In genomic region chr14:55672741-55673060, GRCm38 (mm10) we compare ENCODE assay signal across 8 mouse cellular contexts. TPM values are rescaled to one million over a fixed set of nuclear protein-coding genes. Genes with fewer than 3 reads are reported as not detected.
DNase-seq lines count a peak whose midpoint lies in the region; ATAC-seq and TF ChIP-seq lines count a peak whose summit lies in the region.

No protein-coding gene starts in this region.

- ATAC-seq in embryonic facial prominence, embryonic 12.5 days (ENCODE audit: insufficient number of reproducible peaks, insufficient read depth, low FRiP score, low TSS enrichment) = no peak
- ATAC-seq in intestine, embryonic 14.5 days (replicated peaks; ENCODE audit: low FRiP score, low TSS enrichment, low read depth) = no peak
- ATAC-seq in midbrain, postnatal 0 days (ENCODE audit: low FRiP score) = no peak
- no peak for ATAC-seq in erythroid progenitor cell, adult 5-6 weeks (replicated peaks; ENCODE audit: low FRiP score, poor library complexity, severe bottlenecking)

- peak overlapping the region; percentile 64 for H3K9ac ChIP-seq in embryonic facial prominence, embryonic 12.5 days
- H3K9ac ChIP-seq in intestine, embryonic 14.5 days (ENCODE audit: low read length) = peak overlapping the region; percentile 56
- H3K9ac ChIP-seq in midbrain, postnatal 0 days (replicated peaks; ENCODE audit: low read length, poor library complexity, severe bottlenecking) = no peak overlapping the region

- peaks cover 16% of the 10 kb centered on the region; the same call in 1 of the 2 replicates for H3K4me1 ChIP-seq in embryonic facial prominence, embryonic 12.5 days
- peaks cover 17% of the 10 kb centered on the region; the same call in 1 of the 2 replicates for H3K4me1 ChIP-seq in intestine, embryonic 14.5 days (replicated peaks; ENCODE audit: control insufficient read depth, insufficient read depth, low read length)
- H3K4me1 ChIP-seq in midbrain, postnatal 0 days (ENCODE audit: insufficient read depth, low read length) = no peaks in the 10 kb centered on the region; the same call in 1 of the 2 replicates

- TF ChIP-seq CTCF in left cerebral cortex, adult 2 months (IDR thresholded peaks at IDR 0.05) = no peak
- no peak for TF ChIP-seq CTCF in midbrain, postnatal 0 days (IDR thresholded peaks at IDR 0.05)

- no peak for DNase-seq in left cerebral cortex, adult 2 months (ENCODE audit: extremely low spot score in 1 of 2, low spot score in 2 of 2)
- no peak for DNase-seq in left cerebral cortex, adult 9 months (ENCODE audit: low spot score in 2 of 2)
- no peak for DNase-seq in intestine, embryonic 14.5 days (ENCODE audit: low spot score)
- DNase-seq in midbrain, postnatal 0 days (ENCODE audit: low spot score) = no peak
- no peak for DNase-seq in cerebellum, adult 11-12 months
- no peak for DNase-seq in urinary bladder, postnatal 25 days (ENCODE audit: low spot score)

- no peaks in the 10 kb centered on the region for H3K9me3 ChIP-seq in embryonic facial prominence, embryonic 12.5 days
- no peaks in the 10 kb centered on the region for H3K9me3 ChIP-seq in intestine, embryonic 14.5 days (ENCODE audit: control insufficient read depth, low read length)
- no peaks in the 10 kb centered on the region for H3K9me3 ChIP-seq in midbrain, postnatal 0 days (ENCODE audit: low read length)

- 74% methylated on average over 7 of the region's 7 CpGs for WGBS in embryonic facial prominence, embryonic 12.5 days
- 73% methylated on average over 7 of the region's 7 CpGs for WGBS in intestine, embryonic 14.5 days
- 82% methylated on average over 7 of the region's 7 CpGs for WGBS in midbrain, postnatal 0 days

- peaks cover 30% of the 10 kb centered on the region for H3K36me3 ChIP-seq in embryonic facial prominence, embryonic 12.5 days
- peaks cover 44% of the 10 kb centered on the region for H3K36me3 ChIP-seq in intestine, embryonic 14.5 days (ENCODE audit: control insufficient read depth, insufficient read depth, low read length)
- peaks cover 17% of the 10 kb centered on the region; the same call in 1 of the 2 replicates for H3K36me3 ChIP-seq in midbrain, postnatal 0 days (ENCODE audit: insufficient read depth, low read length)

- H3K27me3 ChIP-seq in embryonic facial prominence, embryonic 12.5 days = no peaks in the 10 kb centered on the region
- H3K27me3 ChIP-seq in intestine, embryonic 14.5 days (replicated peaks; ENCODE audit: control insufficient read depth, insufficient read depth, low read length) = no peaks in the 10 kb centered on the region
- H3K27me3 ChIP-seq in midbrain, postnatal 0 days (ENCODE audit: insufficient read depth, low read length) = no peaks in the 10 kb centered on the region

- peak overlapping the region; percentile 80 for H3K4me3 ChIP-seq in left cerebral cortex, adult 2 months
- H3K4me3 ChIP-seq in embryonic facial prominence, embryonic 12.5 days = peak overlapping the region; percentile 78
- H3K4me3 ChIP-seq in intestine, embryonic 14.5 days (ENCODE audit: low read depth, low read length) = peak overlapping the region; percentile 96
- peak overlapping the region; percentile 58 for H3K4me3 ChIP-seq in midbrain, postnatal 0 days (ENCODE audit: low read depth, low read length)

- peak overlapping the region; percentile 86 for H3K4me2 ChIP-seq in embryonic facial prominence, embryonic 12.5 days (replicated peaks)
- H3K4me2 ChIP-seq in intestine, embryonic 14.5 days (ENCODE audit: low read length) = peak overlapping the region; percentile 88
- peak overlapping the region; percentile 81 for H3K4me2 ChIP-seq in midbrain, postnatal 0 days (ENCODE audit: low read depth, low read length, poor library complexity, severe bottlenecking)

- H3K27ac ChIP-seq in left cerebral cortex, adult 2 months = peak overlapping the region; percentile 98
- no peak overlapping the region for H3K27ac ChIP-seq in embryonic facial prominence, embryonic 12.5 days
- H3K27ac ChIP-seq in intestine, embryonic 14.5 days (ENCODE audit: low read depth) = peak overlapping the region; percentile 73
- H3K27ac ChIP-seq in midbrain, postnatal 0 days (ENCODE audit: low read depth, low read length) = no peak overlapping the region

- intact Hi-C loops in left cerebral cortex, adult 2 months (cut with DNase I) = no loop called here

RNA-seq across cellular contexts. Expression of gene Nedd8, which starts 0.8 kb away (rescaled TPM):
- total RNA-seq in left cerebral cortex, adult 2 months (2021) = 100 to 1,000 TPM; 294 to 309 TPM
- 585 and 596 TPM in 2 replicates for polyA plus RNA-seq in embryonic facial prominence, embryonic 12.5 days (2016; fragmentation: Nextera tagmentation; extraction: Ambion mirVana)
- 547 and 563 TPM in 2 replicates for polyA plus RNA-seq in intestine, embryonic 14.5 days (2014; fragmentation: Nextera tagmentation; extraction: Ambion mirVana)
- 129 and 133 TPM in 2 replicates for total RNA-seq in midbrain, postnatal 0 days (2014; rRNA removed)
- polyA plus RNA-seq in midbrain, postnatal 0 days (2015; fragmentation: Nextera tagmentation; extraction: Ambion mirVana) = 569 and 590 TPM in 2 replicates
- 105 and 189 TPM in 2 replicates for total RNA-seq in erythroid progenitor cell, adult 5-6 weeks (2015; ENCODE audit: low replicate concordance)
- total RNA-seq in erythroid progenitor cell, adult 5-6 weeks (2017; ENCODE audit: low replicate concordance) = 102 and 138 TPM in 2 replicates

RNA-seq across cellular contexts. Expression of gene Gmpr2, which starts 1.0 kb away (rescaled TPM):
- total RNA-seq in left cerebral cortex, adult 2 months (2021) = 10 to 100 TPM; 21.1 to 23.2 TPM
- 74.7 and 78.3 TPM in 2 replicates for polyA plus RNA-seq in embryonic facial prominence, embryonic 12.5 days (2016; fragmentation: Nextera tagmentation; extraction: Ambion mirVana)
- polyA plus RNA-seq in intestine, embryonic 14.5 days (2014; fragmentation: Nextera tagmentation; extraction: Ambion mirVana) = 53.5 and 62.5 TPM in 2 replicates
- 19.9 and 24.4 TPM in 2 replicates for total RNA-seq in midbrain, postnatal 0 days (2014; rRNA removed)
- 35.5 and 36.7 TPM in 2 replicates for polyA plus RNA-seq in midbrain, postnatal 0 days (2015; fragmentation: Nextera tagmentation; extraction: Ambion mirVana)
- total RNA-seq in erythroid progenitor cell, adult 5-6 weeks (2015; ENCODE audit: low replicate concordance) = 1.7 and 3.6 TPM in 2 replicates
- 9.0 and 14.1 TPM in 2 replicates for total RNA-seq in erythroid progenitor cell, adult 5-6 weeks (2017; ENCODE audit: low replicate concordance)

RNA-seq across cellular contexts. Expression of gene Tinf2, which starts 8.9 kb away (rescaled TPM):
- 10 to 100 TPM; 14.1 to 16.3 TPM for total RNA-seq in left cerebral cortex, adult 2 months (2021)
- polyA plus RNA-seq in embryonic facial prominence, embryonic 12.5 days (2016; fragmentation: Nextera tagmentation; extraction: Ambion mirVana) = 54.1 and 54.2 TPM in 2 replicates
- 46.4 and 49.1 TPM in 2 replicates for polyA plus RNA-seq in intestine, embryonic 14.5 days (2014; fragmentation: Nextera tagmentation; extraction: Ambion mirVana)
- 14.6 and 15.7 TPM in 2 replicates for total RNA-seq in midbrain, postnatal 0 days (2014; rRNA removed)
- 19.9 and 23.6 TPM in 2 replicates for polyA plus RNA-seq in midbrain, postnatal 0 days (2015; fragmentation: Nextera tagmentation; extraction: Ambion mirVana)
- total RNA-seq in erythroid progenitor cell, adult 5-6 weeks (2015; ENCODE audit: low replicate concordance) = 39.6 and 50.7 TPM in 2 replicates
- total RNA-seq in erythroid progenitor cell, adult 5-6 weeks (2017; ENCODE audit: low replicate concordance) = 31.5 and 57.4 TPM in 2 replicates

RNA-seq across cellular contexts. Expression of gene Mdp1, which starts 12.4 kb away (rescaled TPM):
- total RNA-seq in left cerebral cortex, adult 2 months (2021) = 10 to 100 TPM; 40.6 to 41.6 TPM
- 64.9 and 66.4 TPM in 2 replicates for polyA plus RNA-seq in embryonic facial prominence, embryonic 12.5 days (2016; fragmentation: Nextera tagmentation; extraction: Ambion mirVana)
- polyA plus RNA-seq in intestine, embryonic 14.5 days (2014; fragmentation: Nextera tagmentation; extraction: Ambion mirVana) = 53.8 and 58.9 TPM in 2 replicates
- 46.7 and 53.7 TPM in 2 replicates for total RNA-seq in midbrain, postnatal 0 days (2014; rRNA removed)
- 77.9 and 82.2 TPM in 2 replicates for polyA plus RNA-seq in midbrain, postnatal 0 days (2015; fragmentation: Nextera tagmentation; extraction: Ambion mirVana)
- total RNA-seq in erythroid progenitor cell, adult 5-6 weeks (2015; ENCODE audit: low replicate concordance) = 14.3 and 20.5 TPM in 2 replicates
- 2.3 and 14.9 TPM in 2 replicates for total RNA-seq in erythroid progenitor cell, adult 5-6 weeks (2017; ENCODE audit: low replicate concordance)

RNA-seq across cellular contexts. Expression of gene Tssk4, which starts 22.7 kb away (rescaled TPM):
- total RNA-seq in left cerebral cortex, adult 2 months (2021) = 1 to 10 TPM in 1 of 2 experiments, under 1 TPM in 1; 0.91 to 1.2 TPM
- 0.55 and 0.97 TPM in 2 replicates for polyA plus RNA-seq in embryonic facial prominence, embryonic 12.5 days (2016; fragmentation: Nextera tagmentation; extraction: Ambion mirVana)
- polyA plus RNA-seq in intestine, embryonic 14.5 days (2014; fragmentation: Nextera tagmentation; extraction: Ambion mirVana) = 1.7 and 1.9 TPM in 2 replicates
- total RNA-seq in midbrain, postnatal 0 days (2014; rRNA removed) = 0.14 and 0.16 TPM in 2 replicates
- polyA plus RNA-seq in midbrain, postnatal 0 days (2015; fragmentation: Nextera tagmentation; extraction: Ambion mirVana) = 0.28 and 0.36 TPM in 2 replicates
- 6.5 TPM in 1 of 2 replicates, not detected in the other for total RNA-seq in erythroid progenitor cell, adult 5-6 weeks (2015; ENCODE audit: low replicate concordance)
- total RNA-seq in erythroid progenitor cell, adult 5-6 weeks (2017; ENCODE audit: low replicate concordance) = 1.3 and 2.5 TPM in 2 replicates

Comparison
In these comparisons a context has a peak if more than half of its experiments do, and no peak if none do; other contexts are left out.
1. H3K27ac ChIP-seq: peak in left cerebral cortex, adult 2 months (single experiment) and intestine, embryonic 14.5 days (single experiment); none in embryonic facial prominence, embryonic 12.5 days (single experiment) and midbrain, postnatal 0 days (single experiment).
2. Peak in every context shown above with its lines, with median percentiles within 50 percentile points of each other: H3K4me3 ChIP-seq and H3K4me2 ChIP-seq.